Mouse (Mus musculus) adrenal gland, postnatal 36 days (tissue): Measurements from ENCODE around the gene Gm20390. TPM values are rescaled to one million over a fixed set of nuclear protein-coding genes. Genes with fewer than 3 reads are reported as not detected.
"Not testable (repeated sequence)": the region's sequence is repeated elsewhere in the genome, so short reads cannot be mapped to it uniquely, and the experiment has no call there.

Source experiments
- DNase-seq, 2 experiments: peaks; one replicate each; pipeline ENCODE4 v3.0.0; 2021; ENCODE audit warnings: mixed read lengths in 1 of 2
- total RNA-seq, 2 experiments: library from RNA; stranded (reverse); gene quantifications; 2 replicates each; pipeline ENCODE4 v1.2.3; 2021

The Gm20390 gene
- total RNA-seq, 2 experiments from 2014 or later = 66.6 to 85.5 TPM

DNA sequence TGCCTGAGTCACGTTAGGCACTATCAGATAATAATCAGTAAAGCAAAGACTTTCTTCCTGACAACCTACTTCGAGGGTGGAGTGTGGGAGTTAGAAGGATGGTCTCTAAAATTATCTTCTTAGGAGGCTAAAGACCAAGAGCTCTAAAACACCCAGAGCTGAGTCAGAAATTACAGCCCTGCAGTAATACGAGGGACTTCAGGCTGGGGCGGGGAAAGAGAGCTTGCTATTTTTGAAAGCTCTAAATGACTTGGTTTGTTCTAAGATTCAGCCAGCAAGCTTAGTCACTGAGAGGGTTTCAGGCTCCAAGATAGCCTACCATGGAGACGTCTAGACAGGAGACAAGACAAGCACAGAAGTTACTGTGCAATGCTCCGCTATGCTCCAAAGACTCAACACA is 2.7 kb downstream of the Gm20390 start:
- no peak for DNase-seq

GRCm38 (mm10) chr11:93963013-93963412 is 5.1 kb downstream of the Gm20390 start:
- DNase-seq = no peak

DNA sequence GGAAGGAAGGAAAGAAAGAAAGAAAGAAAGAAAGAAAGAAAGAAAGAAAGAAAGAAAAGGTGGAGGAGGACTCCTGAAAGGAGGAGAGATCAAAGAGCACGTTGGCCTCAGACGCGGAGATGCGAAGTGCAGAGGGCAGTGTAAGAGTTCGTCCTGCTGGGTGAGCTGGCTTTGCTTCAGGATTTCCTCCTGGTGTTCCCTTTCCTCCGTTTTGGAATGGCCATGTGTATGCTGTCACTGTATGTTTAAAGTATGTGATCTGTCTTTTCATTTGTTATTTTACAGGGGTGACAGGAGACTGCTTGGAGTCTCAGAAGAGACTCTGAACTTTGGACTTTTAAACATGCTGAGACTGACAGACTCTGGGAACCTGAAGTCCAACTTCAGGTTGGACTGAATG is 6.6 kb downstream of the Gm20390 start:
- no peak for DNase-seq

DNA sequence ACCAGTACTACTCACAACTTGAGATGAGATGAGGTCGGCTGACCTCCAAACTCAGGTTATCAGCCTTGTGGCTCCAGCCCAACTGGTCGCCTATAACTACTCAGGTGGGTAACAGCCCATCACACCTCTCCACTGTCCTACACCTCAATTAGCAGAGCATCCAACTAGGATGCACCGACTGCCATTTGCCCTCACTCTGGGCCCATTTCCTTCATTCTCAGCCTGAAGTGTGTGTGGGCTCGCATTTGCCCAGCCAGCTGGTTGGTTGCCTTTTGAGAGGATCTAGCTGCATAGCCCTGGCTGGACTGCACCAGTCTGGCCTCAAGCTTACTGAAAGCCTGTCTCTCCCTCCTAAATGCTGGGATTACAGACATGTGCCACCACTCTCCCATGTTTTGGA is 10.3 kb downstream of the Gm20390 start:
- DNase-seq = no peak

DNA sequence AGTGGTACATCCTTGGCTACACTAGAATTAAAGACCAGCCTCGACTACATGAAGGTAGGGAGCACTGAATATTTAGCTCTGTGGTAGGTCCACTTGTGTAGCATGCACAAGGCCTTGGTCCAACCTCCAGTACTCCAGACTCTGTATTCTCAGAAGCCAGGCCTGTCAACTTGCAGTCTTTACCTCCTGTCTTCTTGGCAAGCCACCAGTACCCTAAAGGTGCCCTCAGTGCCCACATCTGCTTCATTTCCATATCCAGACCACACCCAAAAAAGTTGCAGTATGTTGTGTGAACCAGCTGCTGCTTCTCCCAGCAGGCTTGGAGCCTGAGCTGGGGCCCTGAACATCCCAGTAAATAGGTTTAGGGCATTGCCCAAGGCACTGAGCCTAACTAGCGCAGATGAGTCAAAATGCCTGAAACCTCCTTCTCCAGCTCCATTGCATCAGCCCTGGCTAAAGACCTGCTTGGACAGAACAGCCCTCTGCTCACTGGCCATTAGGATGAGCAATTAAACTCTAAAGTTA is 11.0 kb downstream of the Gm20390 start:
- DNase-seq = no peak

DNA sequence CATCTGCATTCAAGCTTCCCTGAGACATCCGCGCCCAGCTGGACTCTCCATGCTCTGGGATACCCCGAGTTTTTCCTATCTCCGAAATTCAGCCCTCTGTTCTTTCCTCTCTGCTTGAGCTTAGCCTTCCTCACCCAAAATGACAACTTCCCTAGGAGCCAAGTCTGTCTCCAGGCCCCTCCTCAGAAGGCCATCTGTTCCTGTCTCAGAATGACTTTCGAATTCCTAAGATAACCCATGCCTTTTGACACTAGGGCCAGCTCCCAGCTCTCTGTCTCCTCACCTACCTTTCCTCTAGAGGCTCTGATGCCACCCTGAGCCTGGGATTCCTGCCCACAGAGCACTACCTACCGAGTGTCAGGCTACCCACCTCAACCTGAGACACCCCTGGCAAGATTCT is 11.9 kb downstream of the Gm20390 start, which contains the start of gene Nme2:
Gene Nme2 (minus strand): TSS at position 101 of the 400 bp plus-strand sequence.
- DNase-seq = peak in 1 of 2 experiments; percentile 15

DNA sequence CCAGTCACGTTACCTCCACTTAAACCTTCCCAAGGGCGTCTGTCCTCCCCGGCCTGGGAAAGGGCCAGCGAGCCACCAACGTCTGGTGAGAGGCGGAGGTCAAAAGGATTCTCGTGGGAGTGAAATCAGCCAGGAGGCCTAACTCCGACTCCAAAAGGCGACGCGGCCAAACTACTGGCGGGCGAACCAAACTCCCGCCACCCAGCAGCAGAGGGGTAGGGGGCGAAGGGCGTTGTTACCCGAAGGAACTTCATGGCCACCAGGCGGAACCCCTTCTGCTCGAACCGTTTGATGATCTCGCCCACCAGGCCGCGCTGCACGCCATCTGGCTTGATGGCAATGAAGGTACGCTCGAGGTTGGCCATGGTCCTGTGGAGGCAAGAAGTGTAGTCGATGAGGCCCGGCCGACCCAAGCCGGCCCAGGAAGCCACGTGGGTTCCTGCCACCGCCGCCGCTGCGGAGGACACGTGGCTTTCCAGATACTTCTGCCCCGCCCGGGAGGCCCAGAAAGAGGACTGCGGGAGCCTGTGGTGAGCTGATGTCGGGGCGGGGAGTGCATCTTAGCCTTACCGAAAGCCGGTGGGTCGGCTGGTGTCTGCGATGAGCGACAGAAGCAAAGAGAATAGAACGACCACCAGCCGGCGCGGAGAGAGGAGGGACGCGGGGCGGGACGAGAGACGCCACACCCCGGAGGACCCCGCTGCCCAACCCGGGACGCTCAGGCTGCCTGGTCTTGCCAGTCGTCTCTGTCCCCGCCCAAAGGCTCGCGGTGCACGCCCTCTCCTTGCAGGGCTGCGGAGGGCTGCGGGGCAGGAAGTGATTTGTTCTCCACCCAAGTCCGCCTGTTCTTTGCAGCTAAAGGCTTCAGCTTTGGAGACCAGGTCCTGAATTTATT is 12.6 kb downstream of the Gm20390 start:
- DNase-seq = peak; percentile 97 to 98

- no peak for DNase-seq
Observed at GRCm38 (mm10) chr11:93954738-93955255, 13.3 kb downstream of the Gm20390 start.

GRCm38 (mm10) chr11:93952376-93952775 is 15.7 kb downstream of the Gm20390 start:
- DNase-seq = no peak

- no peak for DNase-seq
Observed at GRCm38 (mm10) chr11:93950045-93950444, 18.0 kb downstream of the Gm20390 start.

DNA sequence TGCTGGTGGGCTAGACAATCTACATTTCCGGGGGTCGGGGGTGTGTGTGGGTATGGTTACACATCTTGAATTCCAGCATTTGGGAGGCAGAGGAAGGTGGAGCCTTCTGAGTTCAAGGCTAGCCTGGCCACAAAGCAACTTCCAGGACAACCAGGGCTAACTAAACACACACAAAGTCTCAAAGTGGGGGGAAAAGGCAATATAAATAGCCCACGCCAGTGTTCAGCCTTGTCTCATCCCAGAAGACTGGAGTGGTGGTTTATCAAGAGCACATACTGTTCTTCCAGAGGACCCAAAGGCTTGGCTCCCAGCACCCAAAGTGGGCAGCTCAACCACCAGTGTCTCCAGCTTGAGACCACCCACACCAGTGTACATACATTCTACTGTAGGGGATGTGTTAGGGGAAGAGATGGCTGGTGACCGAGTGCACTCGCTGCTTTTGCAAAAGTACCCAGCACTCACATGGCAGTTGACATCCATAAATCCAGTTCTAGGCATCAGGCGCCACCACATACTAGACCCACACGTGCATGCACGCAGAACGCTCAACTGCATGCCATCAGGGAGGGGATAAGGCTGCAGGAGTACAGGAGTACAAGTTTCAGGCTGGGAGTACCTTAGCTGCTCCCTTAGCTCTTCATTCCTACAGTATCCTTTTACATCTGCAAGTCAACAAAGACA is 19.1 kb downstream of the Gm20390 start:
- no peak for DNase-seq

DNA sequence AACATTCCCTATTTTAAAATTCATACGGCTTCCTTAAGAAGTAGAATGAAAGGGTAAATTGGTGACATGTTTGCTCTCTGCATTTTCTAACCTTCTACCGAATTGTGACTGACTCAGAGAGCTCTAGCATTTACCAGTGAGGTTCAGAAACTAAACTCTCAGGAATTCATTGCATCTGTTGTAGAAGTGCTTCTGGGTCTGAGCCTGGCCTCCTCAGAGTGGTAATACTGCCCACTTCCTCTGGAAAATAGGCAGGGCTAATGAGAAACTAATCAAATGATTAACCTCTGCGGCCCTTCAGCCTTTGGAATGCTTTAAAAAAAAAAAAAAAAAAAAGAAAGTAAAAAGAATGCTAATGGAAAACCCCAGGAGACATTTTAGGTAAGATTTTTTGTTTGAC is 23.1 kb downstream of the Gm20390 start:
- DNase-seq = no peak

DNA sequence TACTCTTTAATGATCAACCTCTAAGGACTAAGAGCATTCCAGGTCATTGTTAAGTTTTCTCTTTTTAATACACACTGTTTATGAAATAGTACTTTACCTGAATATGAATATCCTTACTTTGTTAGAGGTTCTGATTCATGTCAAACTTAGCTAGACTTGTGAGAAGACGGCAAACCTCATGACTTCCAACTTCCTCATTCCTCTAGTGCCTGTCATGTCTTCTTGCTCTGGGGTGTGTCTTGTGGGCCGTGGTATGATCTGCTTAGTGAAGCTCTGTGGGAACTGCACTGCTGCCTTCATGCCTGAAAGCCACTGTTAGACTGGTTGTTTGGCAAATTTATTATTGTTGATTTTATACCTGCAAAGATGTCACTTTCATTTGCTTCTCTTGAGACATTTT is 27.2 kb downstream of the Gm20390 start:
- DNase-seq = no peak

- DNase-seq = no peak
Observed at GRCm38 (mm10) chr11:93929106-93929505, 39.0 kb downstream of the Gm20390 start.

DNA sequence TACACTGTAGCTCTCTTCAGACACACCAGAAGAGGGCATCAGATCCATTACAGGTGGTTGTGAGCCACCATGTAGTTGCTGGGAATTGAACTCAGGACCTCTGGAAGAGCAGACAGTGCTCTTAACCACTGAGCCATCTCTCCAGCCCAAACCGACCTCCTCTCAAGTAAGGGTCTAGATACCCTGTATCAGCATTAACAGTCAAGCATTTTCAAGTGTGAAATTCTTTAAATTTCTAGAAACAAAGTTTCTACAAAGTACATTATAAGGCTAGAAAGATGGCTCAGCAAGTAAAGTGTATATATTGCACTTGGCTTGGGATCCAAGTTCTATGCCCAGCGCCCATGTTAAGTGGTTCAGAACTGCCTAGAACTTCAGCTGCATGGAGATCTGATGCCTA is 53.1 kb downstream of the Gm20390 start:
- DNase-seq = not testable (repeated sequence)

- DNase-seq = no peak
Observed at GRCm38 (mm10) chr11:93911603-93912002, 56.5 kb downstream of the Gm20390 start.

DNA sequence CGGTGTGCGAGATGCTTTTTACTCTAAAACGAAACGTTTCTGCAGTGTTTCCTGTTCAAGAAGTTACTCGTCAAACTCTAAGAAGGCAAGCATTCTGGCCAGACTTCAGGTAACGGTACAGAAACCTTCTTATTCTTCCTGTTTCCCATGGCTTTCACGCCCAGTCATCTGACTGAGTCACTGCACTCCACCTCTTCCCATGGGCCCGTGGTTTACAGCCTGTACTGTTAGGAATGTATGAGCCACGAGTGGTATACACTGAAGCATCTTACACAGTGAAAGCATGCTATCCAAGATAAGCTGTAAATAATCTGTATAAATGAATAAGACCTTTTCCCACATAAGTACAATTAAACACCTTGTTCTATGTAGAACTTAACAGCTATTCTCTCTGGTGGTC is 59.3 kb downstream of the Gm20390 start:
- no peak for DNase-seq

DNA sequence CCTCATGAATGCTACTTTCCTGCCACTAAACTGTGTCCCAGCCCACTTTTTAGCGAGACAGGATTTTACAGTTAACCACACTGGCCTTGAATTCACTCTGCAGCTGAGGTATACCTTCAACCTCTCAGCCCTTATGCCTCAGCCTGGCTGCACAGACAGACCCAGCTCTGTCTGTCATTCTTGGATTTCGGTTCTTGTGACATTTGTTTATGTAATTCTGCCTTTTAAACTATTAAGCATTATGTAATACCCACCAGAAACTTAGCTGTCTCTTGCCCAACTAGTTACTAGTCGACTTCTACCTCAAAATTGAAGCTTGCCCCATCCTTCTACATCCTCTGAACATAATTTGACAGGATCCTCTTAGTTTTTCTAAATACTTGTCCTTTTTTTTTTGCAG is 60.3 kb downstream of the Gm20390 start:
- no peak for DNase-seq

- no peak for DNase-seq
Observed at GRCm38 (mm10) chr11:93906834-93907233, 61.3 kb downstream of the Gm20390 start.
